Comparison of ENCODE assay signal across 8 mouse cellular contexts in genomic region chr15:78851505-78852153, GRCm38 (mm10). TPM values are rescaled to one million over a fixed set of nuclear protein-coding genes. Genes with fewer than 3 reads are reported as not detected.
DNase-seq lines count a peak whose midpoint lies in the region; ATAC-seq and TF ChIP-seq lines count a peak whose summit lies in the region.

No protein-coding gene starts in this region.

- peak; percentile 88 for ATAC-seq in erythroid progenitor cell, adult 5-6 weeks (replicated peaks; ENCODE audit: low FRiP score, poor library complexity, severe bottlenecking)
- ATAC-seq in heart, embryonic 14.5 days (ENCODE audit: insufficient number of reproducible peaks, insufficient read depth, low FRiP score, low read depth) = peak; percentile 41
- peak; percentile 87 for ATAC-seq in liver, embryonic 11.5 days (replicated peaks; ENCODE audit: low FRiP score)

- peak overlapping the region; percentile 39 for H3ac ChIP-seq in C2C12 (ENCODE audit: control insufficient read depth, insufficient read length, low read depth)

- peaks cover 29% of the 10 kb centered on the region for H3K36me3 ChIP-seq in C2C12 (ENCODE audit: control insufficient read depth, insufficient read depth)
- H3K36me3 ChIP-seq in heart, embryonic 14.5 days (ENCODE audit: control insufficient read depth, insufficient read depth, low read length) = peaks cover 32% of the 10 kb centered on the region
- no peaks in the 10 kb centered on the region; the same call in none of the 2 replicates for H3K36me3 ChIP-seq in liver, embryonic 11.5 days (ENCODE audit: control insufficient read depth, insufficient read depth, low read length)
- H3K36me3 ChIP-seq in splenic B cell, adult 2 months (ENCODE audit: control insufficient read depth, insufficient read depth, low read length, poor library complexity, severe bottlenecking) = no peaks in the 10 kb centered on the region

- no peak overlapping the region for H3K4me2 ChIP-seq in heart, embryonic 14.5 days (ENCODE audit: low read length)
- H3K4me2 ChIP-seq in liver, embryonic 11.5 days = peak overlapping the region; percentile 50

- H3K9me3 ChIP-seq in heart, embryonic 14.5 days (ENCODE audit: control insufficient read depth, low read length) = no peaks in the 10 kb centered on the region
- H3K9me3 ChIP-seq in liver, embryonic 11.5 days (ENCODE audit: control insufficient read depth, low read length) = no peaks in the 10 kb centered on the region

- WGBS in heart, embryonic 14.5 days = 4% methylated on average over 13 of the region's 13 CpGs
- WGBS in liver, embryonic 11.5 days = 9% methylated on average over 13 of the region's 13 CpGs

- H3K4me3 ChIP-seq in C2C12 (ENCODE audit: insufficient read depth, poor library complexity, severe bottlenecking) = no peak overlapping the region
- no peak overlapping the region for H3K4me3 ChIP-seq in heart, embryonic 14.5 days (ENCODE audit: control insufficient read depth in 1 of 2, insufficient read depth in 1 of 2, low read depth in 1 of 2, low read length in 2 of 2)
- no peak overlapping the region for H3K4me3 ChIP-seq in liver, embryonic 11.5 days (ENCODE audit: low read depth, low read length)

- H3K79me2 ChIP-seq in C2C12 (ENCODE audit: control insufficient read depth, insufficient read depth) = peaks cover 16% of the 10 kb centered on the region

- peak; percentile 95 for DNase-seq in brain, adult 2 months (ENCODE audit: low read depth, low spot score)
- DNase-seq in kidney, postnatal 10 days = peak; percentile 96
- peak; percentile 90 for DNase-seq in liver, embryonic 11.5 days (ENCODE audit: low spot score)
- DNase-seq in naive thymus-derived CD4-positive, alpha-beta T cell, adult 2 months (ENCODE audit: low read depth) = peak; percentile 94
- DNase-seq in splenic B cell, adult 2 months (ENCODE audit: low read depth, low spot score) = peak; percentile 92

- TF ChIP-seq CTCF in C2C12 (IDR thresholded peaks at IDR 0.05; ENCODE audit: control insufficient read depth, insufficient read depth, insufficient read length) = peak; percentile 68

- H3K4me1 ChIP-seq in heart, embryonic 14.5 days (ENCODE audit: control insufficient read depth in 2 of 2, insufficient read depth in 2 of 2, low read length in 2 of 2) = peaks cover 12 to 20% of the 10 kb centered on the region in 2 experiments
- peaks cover 12% of the 10 kb centered on the region for H3K4me1 ChIP-seq in liver, embryonic 11.5 days (replicated peaks; ENCODE audit: control insufficient read depth, insufficient read depth, low read length)

- H3K27me3 ChIP-seq in C2C12 (ENCODE audit: control insufficient read depth, insufficient read depth, insufficient read length) = no peaks in the 10 kb centered on the region
- no peaks in the 10 kb centered on the region; the same call in 1 of the 2 replicates for H3K27me3 ChIP-seq in heart, embryonic 14.5 days (ENCODE audit: control insufficient read depth, insufficient read depth, low read length)
- no peaks in the 10 kb centered on the region for H3K27me3 ChIP-seq in liver, embryonic 11.5 days (replicated peaks; ENCODE audit: control insufficient read depth, insufficient read depth, low read length)
- H3K27me3 ChIP-seq in splenic B cell, adult 2 months (ENCODE audit: control insufficient read depth, insufficient read depth, low read length, poor library complexity, severe bottlenecking) = 0 out of 2 replicates have a peak, but pooled peaks cover 1% of the 10 kb centered on the region

- no peak overlapping the region for H3K27ac ChIP-seq in heart, embryonic 14.5 days (replicated peaks in 1 of 2; ENCODE audit: control insufficient read depth in 1 of 2, insufficient read depth in 1 of 2, low read depth in 2 of 2, low read length in 2 of 2)
- H3K27ac ChIP-seq in liver, embryonic 11.5 days (ENCODE audit: low read depth, low read length) = no peak overlapping the region

- peaks cover 10% of the 10 kb centered on the region for H3K79me3 ChIP-seq in C2C12 (ENCODE audit: low read depth)

- H3K9ac ChIP-seq in heart, embryonic 14.5 days (ENCODE audit: low read length) = no peak overlapping the region
- H3K9ac ChIP-seq in liver, embryonic 11.5 days (ENCODE audit: low read depth, low read length) = no peak overlapping the region

TF ChIP-seq in C2C12, 6 proteins besides CTCF, POLR2A, EP300 and RAD21:
- no peak for TF ChIP-seq MYOD1 (IDR thresholded peaks at IDR 0.05; ENCODE audit: control insufficient read depth, insufficient read length, low read depth)
- peak; percentile 35 for TF ChIP-seq MAX (IDR thresholded peaks at IDR 0.05)
TF ChIP-seq in C2C12: peak in this region for 1.

RNA-seq across cellular contexts. Expression of gene Lgals2, which starts 3.7 kb away (rescaled TPM):
- 1.3 TPM for polyA plus RNA-seq in C2C12 (2012; fragmentation: generic; extraction: Trizol)
- not detected in 2 replicates for total RNA-seq in erythroid progenitor cell, adult 5-6 weeks (2015; ENCODE audit: low replicate concordance)
- not detected in 2 replicates for total RNA-seq in erythroid progenitor cell, adult 5-6 weeks (2017; ENCODE audit: low replicate concordance)
- polyA plus RNA-seq in heart, embryonic 14.5 days (2014; fragmentation: Nextera tagmentation; extraction: Ambion mirVana) = not detected in 2 replicates
- polyA plus RNA-seq in liver, embryonic 11.5 days (2014; fragmentation: Nextera tagmentation; extraction: Ambion mirVana) = 6.9 and 11.4 TPM in 2 replicates

RNA-seq across cellular contexts. Expression of gene Cdc42ep1, which starts 9.2 kb away (rescaled TPM):
- polyA plus RNA-seq in C2C12 (2012; fragmentation: generic; extraction: Trizol) = 55.2 TPM
- total RNA-seq in erythroid progenitor cell, adult 5-6 weeks (2015; ENCODE audit: low replicate concordance) = not detected in 2 replicates
- total RNA-seq in erythroid progenitor cell, adult 5-6 weeks (2017; ENCODE audit: low replicate concordance) = not detected in 2 replicates
- 29.0 and 30.1 TPM in 2 replicates for polyA plus RNA-seq in heart, embryonic 14.5 days (2014; fragmentation: Nextera tagmentation; extraction: Ambion mirVana)
- 21.9 and 23.9 TPM in 2 replicates for polyA plus RNA-seq in liver, embryonic 11.5 days (2014; fragmentation: Nextera tagmentation; extraction: Ambion mirVana)

RNA-seq across cellular contexts. Expression of gene Gga1, which starts 25.4 kb away (rescaled TPM):
- 71.2 TPM for polyA plus RNA-seq in C2C12 (2012; fragmentation: generic; extraction: Trizol)
- 22.0 and 25.2 TPM in 2 replicates for total RNA-seq in erythroid progenitor cell, adult 5-6 weeks (2015; ENCODE audit: low replicate concordance)
- 3.5 and 6.0 TPM in 2 replicates for total RNA-seq in erythroid progenitor cell, adult 5-6 weeks (2017; ENCODE audit: low replicate concordance)
- 30.7 and 33.2 TPM in 2 replicates for polyA plus RNA-seq in heart, embryonic 14.5 days (2014; fragmentation: Nextera tagmentation; extraction: Ambion mirVana)
- polyA plus RNA-seq in liver, embryonic 11.5 days (2014; fragmentation: Nextera tagmentation; extraction: Ambion mirVana) = 40.8 and 43.0 TPM in 2 replicates

RNA-seq across cellular contexts. Expression of gene Gm49510, which starts 47.8 kb away (rescaled TPM):
- 0.07 TPM for polyA plus RNA-seq in C2C12 (2012; fragmentation: generic; extraction: Trizol)
- total RNA-seq in erythroid progenitor cell, adult 5-6 weeks (2015; ENCODE audit: low replicate concordance) = 1.3 TPM in 1 of 2 replicates, not detected in the other
- total RNA-seq in erythroid progenitor cell, adult 5-6 weeks (2017; ENCODE audit: low replicate concordance) = not detected in 2 replicates
- polyA plus RNA-seq in heart, embryonic 14.5 days (2014; fragmentation: Nextera tagmentation; extraction: Ambion mirVana) = 0.16 TPM in 1 of 2 replicates, not detected in the other
- polyA plus RNA-seq in liver, embryonic 11.5 days (2014; fragmentation: Nextera tagmentation; extraction: Ambion mirVana) = 0.55 and 0.99 TPM in 2 replicates

RNA-seq across cellular contexts. Expression of gene Sh3bp1, which starts 47.9 kb away (rescaled TPM):
- polyA plus RNA-seq in C2C12 (2012; fragmentation: generic; extraction: Trizol) = 23.4 TPM
- 17.7 and 21.4 TPM in 2 replicates for total RNA-seq in erythroid progenitor cell, adult 5-6 weeks (2015; ENCODE audit: low replicate concordance)
- total RNA-seq in erythroid progenitor cell, adult 5-6 weeks (2017; ENCODE audit: low replicate concordance) = 0.26 and 7.1 TPM in 2 replicates
- 13.6 and 14.5 TPM in 2 replicates for polyA plus RNA-seq in heart, embryonic 14.5 days (2014; fragmentation: Nextera tagmentation; extraction: Ambion mirVana)
- polyA plus RNA-seq in liver, embryonic 11.5 days (2014; fragmentation: Nextera tagmentation; extraction: Ambion mirVana) = 69.4 and 70.3 TPM in 2 replicates
